Mouse (Mus musculus): Measurements from ENCODE around the gene Olfr1312. TPM values are rescaled to one million over a fixed set of nuclear protein-coding genes. Genes with fewer than 3 reads are reported as not detected.

Olfr1312 gene
- polyA plus RNA-seq, 1 experiment from 2014 or later: not detected

Other genes with a start within 250 kb of the Olfr1312 start
- gene Olfr1303, start 229.9 kb downstream of the Olfr1312 start, polyA plus RNA-seq (2014; fragmentation: Nextera tagmentation; extraction: Ambion mirVana): not detected in 2 replicates
- gene Olfr1305, start 173.1 kb downstream of the Olfr1312 start, polyA plus RNA-seq (2014; fragmentation: Nextera tagmentation; extraction: Ambion mirVana): not detected in 2 replicates
- not detected in 2 replicates for gene Olfr1306, start 134.0 kb downstream of the Olfr1312 start, polyA plus RNA-seq (2014; fragmentation: Nextera tagmentation; extraction: Ambion mirVana)
- not detected in 2 replicates for gene Olfr1307, start 100.8 kb downstream of the Olfr1312 start, polyA plus RNA-seq (2014; fragmentation: Nextera tagmentation; extraction: Ambion mirVana)
- not detected in 2 replicates for gene Olfr1308, start 85.3 kb downstream of the Olfr1312 start, polyA plus RNA-seq (2014; fragmentation: Nextera tagmentation; extraction: Ambion mirVana)
- not detected in 2 replicates for gene Olfr1309, start 60.0 kb downstream of the Olfr1312 start, polyA plus RNA-seq (2014; fragmentation: Nextera tagmentation; extraction: Ambion mirVana)
- not detected in 2 replicates for gene Olfr1310, start 37.5 kb downstream of the Olfr1312 start, polyA plus RNA-seq (2014; fragmentation: Nextera tagmentation; extraction: Ambion mirVana)
- not detected in 2 replicates for gene Olfr1311, start 25.8 kb downstream of the Olfr1312 start, polyA plus RNA-seq (2014; fragmentation: Nextera tagmentation; extraction: Ambion mirVana)
- not detected in 2 replicates for gene Olfr1313, start 27.6 kb upstream of the Olfr1312 start, polyA plus RNA-seq (2014; fragmentation: Nextera tagmentation; extraction: Ambion mirVana)
- not detected in 2 replicates for gene Olfr1314, start 46.5 kb upstream of the Olfr1312 start, polyA plus RNA-seq (2014; fragmentation: Nextera tagmentation; extraction: Ambion mirVana)
- gene Olfr1315-ps1, start 65.2 kb upstream of the Olfr1312 start, polyA plus RNA-seq (2014; fragmentation: Nextera tagmentation; extraction: Ambion mirVana): not detected in 2 replicates
- not detected in 2 replicates for gene Olfr1316, start 84.7 kb upstream of the Olfr1312 start, polyA plus RNA-seq (2014; fragmentation: Nextera tagmentation; extraction: Ambion mirVana)
- gene Olfr1317, start 90.1 kb upstream of the Olfr1312 start, polyA plus RNA-seq (2014; fragmentation: Nextera tagmentation; extraction: Ambion mirVana): not detected in 2 replicates
- gene Olfr1318, start 104.0 kb upstream of the Olfr1312 start, polyA plus RNA-seq (2014; fragmentation: Nextera tagmentation; extraction: Ambion mirVana): not detected in 2 replicates
- 23.8 and 28.1 TPM in 2 replicates for gene Lpcat4, start 189.2 kb upstream of the Olfr1312 start, polyA plus RNA-seq (2014; fragmentation: Nextera tagmentation; extraction: Ambion mirVana)
- 0.08 TPM in 1 of 2 replicates, not detected in the other for gene Nutm1, start 209.1 kb upstream of the Olfr1312 start, polyA plus RNA-seq (2014; fragmentation: Nextera tagmentation; extraction: Ambion mirVana)
- 255 and 275 TPM in 2 replicates for gene Nop10, start 211.7 kb upstream of the Olfr1312 start, polyA plus RNA-seq (2014; fragmentation: Nextera tagmentation; extraction: Ambion mirVana)
- 17.7 and 18.1 TPM in 2 replicates for gene Slc12a6, start 215.6 kb upstream of the Olfr1312 start, polyA plus RNA-seq (2014; fragmentation: Nextera tagmentation; extraction: Ambion mirVana)
- gene Gm21985, start 216.1 kb upstream of the Olfr1312 start, polyA plus RNA-seq (2014; fragmentation: Nextera tagmentation; extraction: Ambion mirVana): not detected in 2 replicates

Data from intestine, embryonic 14.5 days (tissue).